Mouse (Mus musculus) heart, embryonic 15.5 days (tissue): ENCODE measurements around the gene Csrp3. TPM values are rescaled to one million over a fixed set of nuclear protein-coding genes. Genes with fewer than 3 reads are reported as not detected.
A peak's percentile ranks its signal among the peaks of the same experiment; 100 is the strongest.

Experiments
- ATAC-seq: fragments of 200-750 bp; cut with Nextera tagmentation; replicated peaks from 2 replicates; pipeline ENCODE4 v1.8.0; 2017; ENCODE audit warnings: low read depth, moderate TSS enrichment; ENCODE audit not compliant: insufficient number of reproducible peaks, insufficient read depth, low FRiP score
- H3K27ac ChIP-seq: fragments of 300-500 bp; sonication (generic); 2 replicates; pipeline ENCODE4 v1.5.1; 2015; ENCODE audit warnings: mild to moderate bottlenecking, inconsistent platforms
- H3K27me3 ChIP-seq: fragments of 300-500 bp; sonication (generic); 2 replicates; pipeline ENCODE4 v1.6.1; 2015; ENCODE audit warnings: inconsistent platforms
- H3K36me3 ChIP-seq: fragments of 300-500 bp; sonication (generic); 2 replicates; pipeline ENCODE4 v1.6.1; 2015; ENCODE audit warnings: mild to moderate bottlenecking, inconsistent platforms
- H3K4me1 ChIP-seq: fragments of 300-500 bp; sonication (generic); replicated peaks from 2 replicates; pipeline ENCODE4 v1.6.1; 2015; ENCODE audit warnings: inconsistent platforms
- H3K4me2 ChIP-seq: fragments of 300-500 bp; sonication (generic); 2 replicates; pipeline ENCODE4 v1.6.1; 2015; ENCODE audit warnings: inconsistent platforms, mild to moderate bottlenecking, moderate library complexity
- H3K4me3 ChIP-seq: fragments of 300-500 bp; sonication (generic); 2 replicates; pipeline ENCODE4 v1.5.1; 2015; ENCODE audit warnings: mild to moderate bottlenecking, inconsistent platforms
- H3K9ac ChIP-seq: fragments of 300-500 bp; sonication (generic); 2 replicates; pipeline ENCODE4 v1.6.1; 2015; ENCODE audit warnings: mild to moderate bottlenecking, inconsistent platforms
- H3K9me3 ChIP-seq: fragments of 300-500 bp; sonication (generic); replicated peaks from 2 replicates; pipeline ENCODE4 v1.6.1; 2016; ENCODE audit warnings: inconsistent platforms
- WGBS: fragments of 180-500 bp; shearing (Covaris S2); methylation state at CpG from one replicate; pipeline ENCODE4 v1.1.7; 2015; ENCODE audit warnings: mixed read lengths; 5-methylcytosine and 5-hydroxymethylcytosine counted together
- polyA plus RNA-seq: library from polyadenylated mRNA; unstranded; fragments of >200 nt; fragmentation: Nextera tagmentation; extraction: Ambion mirVana; gene quantifications from 2 replicates; pipeline ENCODE4 v1.2.1, GENCODE M21; 2015

The Csrp3 gene
- 1,541 and 1,964 TPM in 2 replicates for polyA plus RNA-seq

- Histone ChIP-seq H3K27ac (peak within 1 kb of the TSS; percentile 89), H3K9me3 (no peaks in the 10 kb centered on the region), H3K4me3 (peak within 1 kb of the TSS; percentile 58), H3K4me2 (peak within 1 kb of the TSS; percentile 67), H3K36me3 (no peaks in the 10 kb centered on the region), H3K9ac (peak within 1 kb of the TSS; percentile 53), H3K4me1 (peaks cover 30% of the 10 kb centered on the region), H3K27me3 (no peaks in the 10 kb centered on the region)
- ATAC-seq = peak; percentile 90
- WGBS = 30% methylated on average over 11 of the region's 11 CpGs
Observed at GRCm38 (mm10) chr7:48847820-48848650, at the start of gene Csrp3. Gene Csrp3 (minus strand): TSS chr7:48848033.

GRCm38 (mm10) chr7:48896051-48896450 lies 48.2 kb upstream of the Csrp3 start:
- H3K9ac ChIP-seq = no peak overlapping the region
- no peaks in the 10 kb centered on the region for H3K9me3 ChIP-seq
- ATAC-seq = peak; percentile 61
- H3K4me3 ChIP-seq = no peak overlapping the region
- WGBS = 24% methylated on average over 4 of the region's 4 CpGs
- no peaks in the 10 kb centered on the region for H3K27me3 ChIP-seq
- no peaks in the 10 kb centered on the region for H3K36me3 ChIP-seq
- 0 out of 2 replicates have a peak overlapping the region, but pooled peaks have one; percentile 19 for H3K4me2 ChIP-seq
- peak overlapping the region; percentile 79 for H3K27ac ChIP-seq
- peaks cover 59% of the 10 kb centered on the region for H3K4me1 ChIP-seq

- no peaks in the 10 kb centered on the region for H3K27me3 ChIP-seq
- peak overlapping the region; percentile 79 for H3K27ac ChIP-seq
- WGBS = 57% methylated on average over 4 of the region's 4 CpGs
- peaks cover 54% of the 10 kb centered on the region for H3K4me1 ChIP-seq
- no peaks in the 10 kb centered on the region for H3K9me3 ChIP-seq
- no peak overlapping the region for H3K4me3 ChIP-seq
- H3K36me3 ChIP-seq = no peaks in the 10 kb centered on the region
- H3K9ac ChIP-seq = peak overlapping the region; percentile 15; the same call in 1 of the 2 replicates
- ATAC-seq = no peak
- 0 out of 2 replicates have a peak overlapping the region, but pooled peaks have one; percentile 19 for H3K4me2 ChIP-seq
Observed at GRCm38 (mm10) chr7:48895475-48895874, 47.6 kb upstream of the Csrp3 start.

GRCm38 (mm10) chr7:48894763-48895162 lies 46.9 kb upstream of the Csrp3 start:
- no peak overlapping the region for H3K4me2 ChIP-seq
- H3K4me3 ChIP-seq = no peak overlapping the region
- no peak for ATAC-seq
- H3K9ac ChIP-seq = no peak overlapping the region
- H3K36me3 ChIP-seq = no peaks in the 10 kb centered on the region
- H3K4me1 ChIP-seq = peaks cover 49% of the 10 kb centered on the region
- 72% methylated on average over 6 of the region's 6 CpGs for WGBS
- no peaks in the 10 kb centered on the region for H3K27me3 ChIP-seq
- peak overlapping the region; percentile 79; the same call in 1 of the 2 replicates for H3K27ac ChIP-seq
- H3K9me3 ChIP-seq = no peaks in the 10 kb centered on the region

- WGBS = 1% methylated on average over 6 of the region's 6 CpGs
- no peak overlapping the region for H3K9ac ChIP-seq
- no peak for ATAC-seq
- H3K36me3 ChIP-seq = no peaks in the 10 kb centered on the region
- peaks cover 45% of the 10 kb centered on the region for H3K4me1 ChIP-seq
- H3K27ac ChIP-seq = 0 out of 2 replicates have a peak overlapping the region, but pooled peaks have one; percentile 79
- no peak overlapping the region for H3K4me2 ChIP-seq
- H3K27me3 ChIP-seq = no peaks in the 10 kb centered on the region
- H3K4me3 ChIP-seq = no peak overlapping the region
- no peaks in the 10 kb centered on the region for H3K9me3 ChIP-seq
Observed at GRCm38 (mm10) chr7:48894152-48894551, 46.3 kb upstream of the Csrp3 start.

- H3K36me3 ChIP-seq = no peaks in the 10 kb centered on the region
Observed at GRCm38 (mm10) chr7:48893093-48893492, 45.3 kb upstream of the Csrp3 start.

GRCm38 (mm10) chr7:48891029-48891428 lies 43.2 kb upstream of the Csrp3 start:
- Histone ChIP-seq H3K9ac (no peak overlapping the region), H3K4me3 (no peak overlapping the region), H3K36me3 (no peaks in the 10 kb centered on the region), H3K27ac (no peak overlapping the region), H3K4me1 (peaks cover 25% of the 10 kb centered on the region), H3K4me2 (no peak overlapping the region), H3K9me3 (no peaks in the 10 kb centered on the region), H3K27me3 (no peaks in the 10 kb centered on the region)
- ATAC-seq = no peak
- 76% methylated on average over 5 of the region's 5 CpGs for WGBS

More at GRCm38 (mm10) chr7:48893093-48893492, 45.3 kb upstream of the Csrp3 start:
- no peak overlapping the region for H3K27ac ChIP-seq
- H3K4me3 ChIP-seq = no peak overlapping the region
- no peak overlapping the region for H3K4me2 ChIP-seq
- peaks cover 41% of the 10 kb centered on the region for H3K4me1 ChIP-seq
- 91% methylated on average over 7 of the region's 7 CpGs for WGBS
- no peak for ATAC-seq
- no peaks in the 10 kb centered on the region for H3K27me3 ChIP-seq
- no peak overlapping the region for H3K9ac ChIP-seq
- no peaks in the 10 kb centered on the region for H3K9me3 ChIP-seq

- Histone ChIP-seq H3K36me3 (no peaks in the 10 kb centered on the region), H3K4me1 (peaks cover 10% of the 10 kb centered on the region), H3K4me2 (no peak overlapping the region), H3K9ac (no peak overlapping the region), H3K4me3 (no peak overlapping the region), H3K9me3 (no peaks in the 10 kb centered on the region), H3K27ac (no peak overlapping the region), H3K27me3 (no peaks in the 10 kb centered on the region)
- no peak for ATAC-seq
- 56% methylated on average over 2 of the region's 2 CpGs for WGBS
Observed at GRCm38 (mm10) chr7:48888751-48889150, 40.9 kb upstream of the Csrp3 start.

- 31% methylated on average over 8 of the region's 8 CpGs for WGBS
- Histone ChIP-seq H3K27me3 (no peaks in the 10 kb centered on the region), H3K4me3 (no peak overlapping the region), H3K27ac (no peak overlapping the region), H3K36me3 (no peaks in the 10 kb centered on the region), H3K9me3 (no peaks in the 10 kb centered on the region), H3K9ac (no peak overlapping the region), H3K4me1 (peaks cover 10% of the 10 kb centered on the region), H3K4me2 (no peak overlapping the region)
- ATAC-seq = no peak
Observed at GRCm38 (mm10) chr7:48887973-48888372, 40.1 kb upstream of the Csrp3 start.

GRCm38 (mm10) chr7:48884266-48884611 lies 36.4 kb upstream of the Csrp3 start:
- no peak overlapping the region for H3K4me3 ChIP-seq
- no peak for ATAC-seq
- 53% methylated on average over 5 of the region's 5 CpGs for WGBS
- H3K9me3 ChIP-seq = no peaks in the 10 kb centered on the region
- no peak overlapping the region for H3K27ac ChIP-seq
- no peaks in the 10 kb centered on the region for H3K27me3 ChIP-seq
- no peak overlapping the region for H3K9ac ChIP-seq
- no peak overlapping the region for H3K4me2 ChIP-seq
- no peaks in the 10 kb centered on the region for H3K36me3 ChIP-seq
- peaks cover 28% of the 10 kb centered on the region for H3K4me1 ChIP-seq

GRCm38 (mm10) chr7:48883525-48884265 lies 35.9 kb upstream of the Csrp3 start:
- ATAC-seq = no peak
- no peak overlapping the region for H3K4me3 ChIP-seq
- H3K27ac ChIP-seq = no peak overlapping the region
- 86% methylated on average over 4 of the region's 4 CpGs for WGBS
- no peak overlapping the region for H3K9ac ChIP-seq
- H3K9me3 ChIP-seq = no peaks in the 10 kb centered on the region
- H3K36me3 ChIP-seq = no peaks in the 10 kb centered on the region
- no peaks in the 10 kb centered on the region for H3K27me3 ChIP-seq
- H3K4me2 ChIP-seq = no peak overlapping the region
- H3K4me1 ChIP-seq = peaks cover 30% of the 10 kb centered on the region
